In genomic region chr1:136866481-136867092, GRCm38 (mm10) we compare ENCODE assay signal across 11 mouse cellular contexts.
A peak's percentile ranks its signal among the peaks of the same experiment; 100 is the strongest.
DNase-seq lines count a peak whose midpoint lies in the region; ATAC-seq and TF ChIP-seq lines count a peak whose summit lies in the region.
"Had no signal": no experiment of that assay in that cellular context is flagged by ENCODE, and none has a peak within 500 bp of the region (broad histone marks: within the 10 kb centered on the region; RNA-seq: fewer than 3 reads in every experiment).

No protein-coding gene starts in this region.

- 67% methylated on average over 9 of the region's 9 CpGs for WGBS in liver, postnatal 0 days (ENCODE audit: insufficient replicate concordance)
- 66% methylated on average over 9 of the region's 9 CpGs for WGBS in liver, embryonic 11.5 days

- H3K36me3 ChIP-seq in liver, postnatal 0 days (replicated peaks; ENCODE audit: insufficient read depth, low read length) = 0 out of 2 replicates have a peak, but pooled peaks cover 6% of the 10 kb centered on the region
- no peaks in the 10 kb centered on the region for H3K36me3 ChIP-seq in liver, embryonic 11.5 days (ENCODE audit: control insufficient read depth, insufficient read depth, low read length)
- H3K36me3 ChIP-seq: heart, embryonic 13.5 days; limb, embryonic 13.5 days; midbrain, embryonic 10.5 days had no signal

- no peak overlapping the region for H3K4me2 ChIP-seq in liver, postnatal 0 days (ENCODE audit: low read depth, low read length)
- H3K4me2 ChIP-seq in liver, embryonic 11.5 days = no peak overlapping the region
- H3K4me2 ChIP-seq: heart, embryonic 13.5 days; limb, embryonic 13.5 days had no signal

- TF ChIP-seq CTCF in liver, postnatal 0 days (IDR thresholded peaks at IDR 0.05; ENCODE audit: low read depth) = peak; percentile 53

- no peak for ATAC-seq in liver, postnatal 0 days
- ATAC-seq in liver, embryonic 11.5 days (replicated peaks; ENCODE audit: low FRiP score) = no peak
- ATAC-seq in common myeloid progenitor, adult 5-6 weeks (replicated peaks; ENCODE audit: low read depth, poor library complexity, severe bottlenecking) = peak; percentile 56

- TF ChIP-seq EP300 in liver, postnatal 0 days (IDR thresholded peaks at IDR 0.05; ENCODE audit: low read depth) = no peak

- no peak overlapping the region for H3K9ac ChIP-seq in liver, postnatal 0 days (replicated peaks)
- H3K9ac ChIP-seq in liver, embryonic 11.5 days (ENCODE audit: low read depth, low read length) = no peak overlapping the region
- H3K9ac ChIP-seq: heart, embryonic 13.5 days; limb, embryonic 13.5 days had no signal

- no peak overlapping the region for H3K4me3 ChIP-seq in liver, postnatal 0 days (ENCODE audit: low read depth, low read length)
- H3K4me3 ChIP-seq in liver, embryonic 11.5 days (ENCODE audit: low read depth, low read length) = no peak overlapping the region
- H3K4me3 ChIP-seq: heart, embryonic 13.5 days; limb, embryonic 13.5 days; midbrain, embryonic 10.5 days had no signal

- no peaks in the 10 kb centered on the region for H3K27me3 ChIP-seq in liver, postnatal 0 days (ENCODE audit: insufficient read depth, low read length)
- H3K27me3 ChIP-seq in liver, embryonic 11.5 days (replicated peaks; ENCODE audit: control insufficient read depth, insufficient read depth, low read length) = no peaks in the 10 kb centered on the region
- H3K27me3 ChIP-seq: heart, embryonic 13.5 days; limb, embryonic 13.5 days had no signal

- no peaks in the 10 kb centered on the region for H3K4me1 ChIP-seq in liver, postnatal 0 days (ENCODE audit: insufficient read depth)
- no peaks in the 10 kb centered on the region for H3K4me1 ChIP-seq in liver, embryonic 11.5 days (replicated peaks; ENCODE audit: control insufficient read depth, insufficient read depth, low read length)
- H3K4me1 ChIP-seq: midbrain, embryonic 10.5 days had no signal

- peak; percentile 3 for DNase-seq in cerebellum, adult 8-10 months
- no peak for DNase-seq in cerebellum, adult 11-12 months
- peak; percentile 30 for DNase-seq in liver, postnatal 0 days
- no peak for DNase-seq in liver, embryonic 11.5 days (ENCODE audit: low spot score)
- DNase-seq in testis, postnatal 10 days (ENCODE audit: low spot score) = peak; percentile 64
- DNase-seq in urinary bladder, postnatal 36 days (ENCODE audit: low spot score in 2 of 2) = no peak
- DNase-seq in heart, postnatal 4 days = no peak

- H3K9me3 ChIP-seq in liver, postnatal 0 days (ENCODE audit: low read length) = no peaks in the 10 kb centered on the region
- no peaks in the 10 kb centered on the region for H3K9me3 ChIP-seq in liver, embryonic 11.5 days (ENCODE audit: control insufficient read depth, low read length)
- H3K9me3 ChIP-seq: heart, embryonic 13.5 days; limb, embryonic 13.5 days; midbrain, embryonic 10.5 days had no signal

- no peak overlapping the region for H3K27ac ChIP-seq in liver, postnatal 0 days (ENCODE audit: low read depth)
- no peak overlapping the region for H3K27ac ChIP-seq in liver, embryonic 11.5 days (ENCODE audit: low read depth, low read length)
- H3K27ac ChIP-seq: heart, embryonic 13.5 days; limb, embryonic 13.5 days; midbrain, embryonic 10.5 days had no signal

Comparison
In these comparisons a context has a peak if more than half of its experiments do, and no peak if none do; other contexts are left out.
1. DNase-seq: peak in cerebellum, adult 8-10 months (single experiment), liver, postnatal 0 days (single experiment) and testis, postnatal 10 days (single experiment); none in cerebellum, adult 11-12 months (single experiment), liver, embryonic 11.5 days (single experiment), urinary bladder, postnatal 36 days (0 of 2) and heart, postnatal 4 days (single experiment).